Mouse (Mus musculus): Measurements from ENCODE around the gene Rarres2. TPM values are rescaled to one million over a fixed set of nuclear protein-coding genes. Genes with fewer than 3 reads are reported as not detected.

The Rarres2 gene
- polyA plus RNA-seq, 1 experiment from 2014 or later: 8.2 TPM

Other genes starting within 250 kb of the Rarres2 start
- gene Krba1, start 177.2 kb downstream of the Rarres2 start, polyA plus RNA-seq (2014; fragmentation: Nextera tagmentation; extraction: Ambion mirVana): 24.8 and 24.9 TPM in 2 replicates
- 25.8 and 32.4 TPM in 2 replicates for gene Zfp467, start 127.0 kb downstream of the Rarres2 start, polyA plus RNA-seq (2014; fragmentation: Nextera tagmentation; extraction: Ambion mirVana)
- gene Sspo, start 124.6 kb downstream of the Rarres2 start, polyA plus RNA-seq (2014; fragmentation: Nextera tagmentation; extraction: Ambion mirVana): 0.20 and 0.35 TPM in 2 replicates
- 230 and 241 TPM in 2 replicates for gene Atp6v0e2, start 35.2 kb downstream of the Rarres2 start, polyA plus RNA-seq (2014; fragmentation: Nextera tagmentation; extraction: Ambion mirVana)
- gene Lrrc61, start 18.0 kb downstream of the Rarres2 start, polyA plus RNA-seq (2014; fragmentation: Nextera tagmentation; extraction: Ambion mirVana): 18.2 and 20.8 TPM in 2 replicates
- gene Gm45021, start 16.8 kb upstream of the Rarres2 start, polyA plus RNA-seq (2014; fragmentation: Nextera tagmentation; extraction: Ambion mirVana): not detected in 2 replicates
- gene Repin1, start 21.1 kb upstream of the Rarres2 start, polyA plus RNA-seq (2014; fragmentation: Nextera tagmentation; extraction: Ambion mirVana): 37.4 and 41.7 TPM in 2 replicates
- 0.74 and 0.78 TPM in 2 replicates for gene Gm44965, start 21.2 kb upstream of the Rarres2 start, polyA plus RNA-seq (2014; fragmentation: Nextera tagmentation; extraction: Ambion mirVana)
- 11.8 and 13.6 TPM in 2 replicates for gene Zfp775, start 29.3 kb upstream of the Rarres2 start, polyA plus RNA-seq (2014; fragmentation: Nextera tagmentation; extraction: Ambion mirVana)
- gene AI854703, start 54.0 kb upstream of the Rarres2 start, polyA plus RNA-seq (2014; fragmentation: Nextera tagmentation; extraction: Ambion mirVana): 23.1 and 25.7 TPM in 2 replicates
- 0.12 and 0.16 TPM in 2 replicates for gene Gimap8, start 74.4 kb upstream of the Rarres2 start, polyA plus RNA-seq (2014; fragmentation: Nextera tagmentation; extraction: Ambion mirVana)
- gene Gimap9, start 103.3 kb upstream of the Rarres2 start, polyA plus RNA-seq (2014; fragmentation: Nextera tagmentation; extraction: Ambion mirVana): 1.2 and 1.6 TPM in 2 replicates
- 1.5 and 1.9 TPM in 2 replicates for gene Gimap4, start 111.8 kb upstream of the Rarres2 start, polyA plus RNA-seq (2014; fragmentation: Nextera tagmentation; extraction: Ambion mirVana)
- gene Gimap6, start 135.4 kb upstream of the Rarres2 start, polyA plus RNA-seq (2014; fragmentation: Nextera tagmentation; extraction: Ambion mirVana): 7.2 and 8.7 TPM in 2 replicates
- gene Gm28053, start 145.8 kb upstream of the Rarres2 start, polyA plus RNA-seq (2014; fragmentation: Nextera tagmentation; extraction: Ambion mirVana): 0.71 TPM in 1 of 2 replicates, not detected in the other
- gene Gimap7, start 145.8 kb upstream of the Rarres2 start, polyA plus RNA-seq (2014; fragmentation: Nextera tagmentation; extraction: Ambion mirVana): not detected in 2 replicates
- gene Gimap1, start 166.3 kb upstream of the Rarres2 start, polyA plus RNA-seq (2014; fragmentation: Nextera tagmentation; extraction: Ambion mirVana): 5.1 and 5.7 TPM in 2 replicates
- 1.7 and 2.1 TPM in 2 replicates for gene Gimap5, start 173.4 kb upstream of the Rarres2 start, polyA plus RNA-seq (2014; fragmentation: Nextera tagmentation; extraction: Ambion mirVana)
- not detected in 2 replicates for gene Gimap3, start 198.1 kb upstream of the Rarres2 start, polyA plus RNA-seq (2014; fragmentation: Nextera tagmentation; extraction: Ambion mirVana)

Data from hindbrain, embryonic 14.5 days (tissue).